Mouse (Mus musculus): ENCODE measurements around the gene Commd7. TPM values are rescaled to one million over a fixed set of nuclear protein-coding genes. Genes with fewer than 3 reads are reported as not detected.
"Not testable (repeated sequence)": the region's sequence is repeated elsewhere in the genome, so short reads cannot be mapped to it uniquely, and the experiment has no call there.

The Commd7 gene
- total RNA-seq (2015) (37.2 and 45.9 TPM in 2 replicates), total RNA-seq (2017) (32.2 and 43.8 TPM in 2 replicates)

- ATAC-seq (replicated peaks; ENCODE audit: poor library complexity): peak; percentile 87
These were observed at the start of gene Commd7 for GRCm38 (mm10) chr2:153631976-153632870. Gene Commd7 (minus strand): TSS chr2:153632781.

- no peak for ATAC-seq (replicated peaks; ENCODE audit: poor library complexity)
These were observed 47.4 kb upstream of the Commd7 start for GRCm38 (mm10) chr2:153679959-153680358.

- ATAC-seq (replicated peaks; ENCODE audit: poor library complexity): peak; percentile 38; the same call in 1 of the 2 replicates
These were observed 45.0 kb upstream of the Commd7 start for GRCm38 (mm10) chr2:153677550-153677949.

GRCm38 (mm10) chr2:153676944-153677343 is 44.4 kb upstream of the Commd7 start:
- ATAC-seq (replicated peaks; ENCODE audit: poor library complexity): peak; percentile 49

GRCm38 (mm10) chr2:153675364-153675763 is 42.8 kb upstream of the Commd7 start:
- peak; percentile 78 for ATAC-seq (replicated peaks; ENCODE audit: poor library complexity)

GRCm38 (mm10) chr2:153672619-153673018 is 40.0 kb upstream of the Commd7 start:
- no peak for ATAC-seq (replicated peaks; ENCODE audit: poor library complexity)

GRCm38 (mm10) chr2:153670111-153670510 is 37.5 kb upstream of the Commd7 start:
- ATAC-seq (replicated peaks; ENCODE audit: poor library complexity): no peak

GRCm38 (mm10) chr2:153668754-153669376 is 36.3 kb upstream of the Commd7 start:
- peak; percentile 97 for ATAC-seq (replicated peaks; ENCODE audit: poor library complexity)

GRCm38 (mm10) chr2:153665401-153665800 is 32.8 kb upstream of the Commd7 start:
- ATAC-seq (replicated peaks; ENCODE audit: poor library complexity): no peak

- no peak for ATAC-seq (replicated peaks; ENCODE audit: poor library complexity)
These were observed 28.0 kb upstream of the Commd7 start for GRCm38 (mm10) chr2:153660616-153661015.

- not testable (repeated sequence) for ATAC-seq (replicated peaks; ENCODE audit: poor library complexity)
These were observed 25.1 kb upstream of the Commd7 start for GRCm38 (mm10) chr2:153657659-153658058.

GRCm38 (mm10) chr2:153651681-153652080 is 19.1 kb upstream of the Commd7 start:
- no peak for ATAC-seq (replicated peaks; ENCODE audit: poor library complexity)

GRCm38 (mm10) chr2:153650014-153650687 is 17.6 kb upstream of the Commd7 start:
- ATAC-seq (replicated peaks; ENCODE audit: poor library complexity): 0 out of 2 replicates have a peak, but pooled peaks have one; percentile 12

- ATAC-seq (replicated peaks; ENCODE audit: poor library complexity): peak; percentile 72
These were observed 16.9 kb upstream of the Commd7 start, which contains the start of gene Dnmt3b for GRCm38 (mm10) chr2:153649298-153650013. Gene Dnmt3b (plus strand): TSS chr2:153649450.

GRCm38 (mm10) chr2:153648773-153649297 is 16.3 kb upstream of the Commd7 start:
- peak; percentile 23 for ATAC-seq (replicated peaks; ENCODE audit: poor library complexity)

GRCm38 (mm10) chr2:153642999-153643398 is 10.4 kb upstream of the Commd7 start:
- no peak for ATAC-seq (replicated peaks; ENCODE audit: poor library complexity)

GRCm38 (mm10) chr2:153642496-153642895 is 9.9 kb upstream of the Commd7 start:
- no peak for ATAC-seq (replicated peaks; ENCODE audit: poor library complexity)

- ATAC-seq (replicated peaks; ENCODE audit: poor library complexity): peak; percentile 58
These were observed 6.5 kb upstream of the Commd7 start for GRCm38 (mm10) chr2:153638977-153639680.

GRCm38 (mm10) chr2:153633259-153633658 is 678 bp upstream of the Commd7 start:
- no peak for ATAC-seq (replicated peaks; ENCODE audit: poor library complexity)

GRCm38 (mm10) chr2:153632871-153633226 is 268 bp upstream of the Commd7 start:
- peak; percentile 30; the same call in 1 of the 2 replicates for ATAC-seq (replicated peaks; ENCODE audit: poor library complexity)

Data from megakaryocyte progenitor cell, adult 5-6 weeks (primary cell).